Mouse (Mus musculus): ENCODE measurements around the gene Dab1.
A peak's percentile ranks its signal among the peaks of the same experiment; 100 is the strongest.

Dab1 gene

DNA sequence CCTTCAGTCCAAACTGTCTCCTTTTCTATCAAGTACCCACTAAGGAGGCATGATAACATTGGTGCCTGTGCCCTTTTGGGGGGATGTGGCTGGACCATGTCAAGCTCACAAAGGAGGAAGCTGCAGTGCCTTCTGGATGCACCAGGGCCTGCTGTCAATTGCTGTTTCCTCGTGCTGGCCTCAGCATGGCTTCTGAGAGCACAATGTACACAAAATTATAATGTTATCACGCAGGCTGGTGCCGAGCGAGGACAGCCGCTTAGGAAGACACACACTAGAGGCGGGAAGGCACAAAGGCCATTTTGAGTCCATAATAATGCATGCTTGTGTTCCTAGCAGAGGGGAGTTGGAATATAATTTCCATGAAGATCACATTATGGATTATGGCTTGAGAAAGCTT is 81.2 kb downstream of the Dab1 start:
- DNase-seq (ENCODE audit: low spot score), result no peak

DNA sequence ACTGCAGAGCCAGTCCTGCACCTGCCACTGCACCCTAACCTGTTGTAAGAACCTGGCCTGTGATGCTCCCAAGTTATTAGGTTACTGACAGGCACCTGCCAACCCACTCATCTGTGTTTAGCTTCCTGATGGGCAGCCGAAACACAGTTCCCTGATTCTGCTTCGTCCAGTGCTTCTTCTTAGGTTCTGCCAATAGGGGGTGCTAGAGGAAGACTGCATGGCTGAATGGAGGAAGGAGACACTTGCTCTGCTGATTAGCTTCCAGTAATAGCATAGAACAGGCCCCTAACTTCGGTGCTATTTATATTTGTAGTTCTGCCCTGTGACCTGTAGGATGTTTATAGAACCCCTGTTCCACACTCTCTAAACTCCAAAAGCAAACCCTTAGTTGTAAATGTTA is 83.0 kb downstream of the Dab1 start:
- peak; percentile 3 for DNase-seq (ENCODE audit: low spot score)

GRCm38 (mm10) chr4:103704477-103704876 is 85.3 kb downstream of the Dab1 start:
- no peak for DNase-seq (ENCODE audit: low spot score)

DNA sequence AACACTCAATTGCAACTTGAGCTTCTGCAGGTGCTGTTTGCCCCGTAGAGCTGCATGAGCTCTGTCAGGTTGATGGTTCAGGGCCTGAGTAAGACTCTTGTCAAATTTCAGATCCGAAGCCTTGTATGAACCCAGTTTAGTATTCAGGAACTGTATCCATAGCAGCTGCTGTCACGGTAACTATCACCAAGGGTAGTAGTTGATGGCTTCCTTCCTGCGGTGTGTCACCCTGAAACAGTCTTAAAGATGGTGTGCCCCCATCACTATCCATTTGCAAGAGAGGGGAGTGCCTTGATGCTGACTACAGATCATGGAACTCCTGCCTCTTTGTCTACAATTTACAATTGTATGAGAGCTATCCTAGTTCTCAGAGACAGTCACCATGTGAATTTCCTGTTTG is 87.3 kb downstream of the Dab1 start:
- DNase-seq (ENCODE audit: low spot score), result no peak

GRCm38 (mm10) chr4:103707140-103707539 is 88.0 kb downstream of the Dab1 start:
- DNase-seq (ENCODE audit: low spot score), result no peak

DNA sequence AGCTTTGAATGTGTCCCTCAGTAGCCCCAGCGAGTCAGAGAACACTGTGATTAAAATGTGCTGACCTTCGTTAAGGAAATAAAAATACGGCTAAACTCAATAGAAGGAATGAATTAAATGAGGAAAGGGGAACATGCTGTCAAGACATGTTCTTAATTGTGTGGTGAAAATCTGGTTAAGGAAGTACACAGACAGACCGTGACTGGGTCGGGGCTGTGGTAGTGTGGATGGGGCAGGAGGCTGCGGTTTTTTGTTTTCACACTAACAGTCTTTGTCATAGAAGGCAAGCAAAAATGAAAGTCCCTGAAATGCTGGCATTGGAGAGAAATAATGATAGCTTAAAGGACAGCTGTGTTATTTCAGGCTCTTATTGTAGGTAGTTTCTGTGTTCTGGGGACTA is 92.2 kb downstream of the Dab1 start:
- DNase-seq (ENCODE audit: low spot score), result no peak

GRCm38 (mm10) chr4:103713921-103714320 is 94.8 kb downstream of the Dab1 start:
- no peak for DNase-seq (ENCODE audit: low spot score)

DNA sequence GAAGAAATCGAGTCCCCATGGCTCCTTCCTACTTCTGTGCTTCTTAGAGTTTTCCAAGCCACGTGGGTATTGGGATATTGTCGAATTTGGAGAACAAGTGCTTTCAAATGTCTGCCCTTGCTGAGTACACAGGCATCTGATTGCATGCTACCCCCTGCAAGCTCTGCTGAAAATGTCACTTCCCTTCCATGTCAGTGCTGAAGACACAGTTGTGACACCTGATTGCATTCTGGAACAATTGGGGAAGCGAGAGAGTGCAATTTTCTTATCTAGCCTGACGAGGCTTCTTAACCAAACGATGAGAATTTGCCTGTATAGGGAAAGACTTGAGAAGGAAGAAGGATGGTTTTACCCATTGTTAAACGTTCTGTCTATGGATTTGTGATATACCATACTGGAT is 95.8 kb downstream of the Dab1 start:
- no peak for DNase-seq (ENCODE audit: low spot score)

- DNase-seq (ENCODE audit: low spot score), result no peak
Measured at GRCm38 (mm10) chr4:103715568-103715967, 96.4 kb downstream of the Dab1 start.

DNA sequence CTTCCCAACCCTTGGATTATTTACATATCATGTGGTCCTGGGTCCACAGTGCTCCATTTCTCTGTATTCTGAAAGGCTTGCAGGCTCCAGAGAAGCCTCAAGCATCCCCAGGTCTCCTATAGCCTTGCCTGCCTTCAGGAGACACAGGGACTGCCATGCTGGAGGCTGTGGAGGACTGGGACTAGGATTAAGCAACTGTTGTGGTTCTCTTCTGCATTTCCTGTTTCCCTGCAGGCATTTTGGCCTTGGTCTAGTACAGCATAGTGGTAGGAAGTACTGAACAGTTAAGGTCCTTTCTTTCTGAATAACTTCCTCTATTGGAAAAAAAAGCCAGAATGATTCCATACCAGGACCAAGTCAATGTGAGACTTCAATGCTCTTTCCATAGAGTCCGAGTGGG is 103.6 kb downstream of the Dab1 start:
- DNase-seq (ENCODE audit: low spot score), result no peak

DNA sequence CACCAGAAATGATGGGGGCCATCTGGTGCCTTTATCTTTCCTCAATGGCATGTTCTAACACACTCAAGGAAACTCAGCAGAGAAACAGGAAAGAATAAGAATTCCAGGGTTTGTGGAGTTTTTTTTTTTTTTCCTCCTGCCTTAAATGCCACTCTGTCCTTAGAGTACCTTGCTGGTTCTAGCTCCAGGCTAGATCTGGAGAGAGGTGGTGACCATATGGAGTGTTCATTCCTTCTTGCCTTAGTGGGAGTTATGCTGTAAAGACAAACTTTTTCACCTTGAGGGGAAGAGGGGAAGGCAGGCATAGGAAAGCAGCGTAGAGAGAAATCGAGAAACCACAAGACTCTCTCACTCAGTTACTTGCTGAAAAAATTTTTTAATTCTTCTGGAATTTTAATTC is 107.3 kb downstream of the Dab1 start:
- no peak for DNase-seq (ENCODE audit: low spot score)

GRCm38 (mm10) chr4:103737185-103737584 is 118.0 kb downstream of the Dab1 start:
- no peak for DNase-seq (ENCODE audit: low spot score)

- DNase-seq (ENCODE audit: low spot score), result no peak
Measured at GRCm38 (mm10) chr4:103751249-103751855, 132.2 kb downstream of the Dab1 start.

- no peak for DNase-seq (ENCODE audit: low spot score)
Measured at GRCm38 (mm10) chr4:103754561-103754960, 135.4 kb downstream of the Dab1 start.

DNA sequence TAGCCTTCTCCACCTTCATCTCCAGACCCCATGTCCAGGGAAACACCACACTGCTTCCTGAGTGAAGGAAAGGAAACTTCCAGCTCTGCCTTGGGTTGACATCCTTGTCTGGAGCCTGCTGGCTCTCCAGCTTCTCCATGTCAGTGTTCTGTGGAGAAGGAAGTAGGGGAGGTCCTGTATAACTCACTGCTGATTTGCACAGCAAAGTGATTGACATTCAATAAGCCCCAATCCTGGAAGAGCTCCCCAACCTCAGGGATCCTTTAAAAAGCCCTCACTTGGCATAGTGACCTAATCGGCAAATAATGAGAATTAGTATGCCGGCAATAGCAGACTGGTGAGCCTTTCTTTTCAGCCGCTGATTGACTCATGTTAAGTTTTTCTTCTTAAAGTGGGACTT is 138.1 kb downstream of the Dab1 start:
- no peak for DNase-seq (ENCODE audit: low spot score)

DNA sequence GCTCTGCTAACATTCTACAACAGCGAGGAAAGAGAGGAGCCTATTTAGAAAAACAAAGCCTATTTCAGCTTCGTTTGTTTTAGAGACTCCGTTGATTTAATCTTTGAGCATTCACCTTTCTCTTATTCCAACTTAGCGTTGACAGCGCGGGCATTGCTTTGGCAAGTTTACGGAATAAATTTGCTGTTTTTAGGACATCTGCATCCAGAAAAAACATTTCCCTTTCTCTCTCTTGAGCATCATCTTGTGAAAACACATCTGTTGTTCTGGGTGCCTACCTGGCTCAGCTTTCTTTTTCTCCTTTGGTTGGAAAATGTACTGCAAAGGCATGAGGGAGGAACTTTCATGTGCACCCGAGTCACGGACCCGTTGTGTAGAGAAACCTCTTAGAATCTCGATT is 143.3 kb downstream of the Dab1 start:
- DNase-seq (ENCODE audit: low spot score), result no peak

GRCm38 (mm10) chr4:103775712-103776111 is 156.6 kb downstream of the Dab1 start:
- no peak for DNase-seq (ENCODE audit: low spot score)

DNA sequence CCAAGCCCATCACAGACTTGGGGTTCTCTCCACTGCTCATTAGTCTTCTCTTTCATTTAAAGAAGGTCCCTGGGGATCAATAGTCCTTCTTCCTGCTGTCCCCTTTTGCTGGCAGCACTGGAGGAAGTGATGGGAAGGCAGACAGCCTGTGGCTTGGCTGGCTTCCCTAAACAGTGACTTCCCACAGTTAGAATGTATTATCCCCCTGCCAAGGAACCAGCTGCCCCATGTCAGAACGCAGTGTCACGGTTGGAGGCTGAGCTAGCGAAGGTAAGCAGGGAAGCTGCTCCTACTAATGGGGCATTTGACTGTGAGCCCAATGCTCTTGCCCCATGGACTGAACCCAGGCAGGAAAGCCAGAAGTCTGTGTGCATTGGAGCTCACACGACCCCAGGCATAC is 162.2 kb downstream of the Dab1 start:
- peak; percentile 11 for DNase-seq (ENCODE audit: low spot score)

DNA sequence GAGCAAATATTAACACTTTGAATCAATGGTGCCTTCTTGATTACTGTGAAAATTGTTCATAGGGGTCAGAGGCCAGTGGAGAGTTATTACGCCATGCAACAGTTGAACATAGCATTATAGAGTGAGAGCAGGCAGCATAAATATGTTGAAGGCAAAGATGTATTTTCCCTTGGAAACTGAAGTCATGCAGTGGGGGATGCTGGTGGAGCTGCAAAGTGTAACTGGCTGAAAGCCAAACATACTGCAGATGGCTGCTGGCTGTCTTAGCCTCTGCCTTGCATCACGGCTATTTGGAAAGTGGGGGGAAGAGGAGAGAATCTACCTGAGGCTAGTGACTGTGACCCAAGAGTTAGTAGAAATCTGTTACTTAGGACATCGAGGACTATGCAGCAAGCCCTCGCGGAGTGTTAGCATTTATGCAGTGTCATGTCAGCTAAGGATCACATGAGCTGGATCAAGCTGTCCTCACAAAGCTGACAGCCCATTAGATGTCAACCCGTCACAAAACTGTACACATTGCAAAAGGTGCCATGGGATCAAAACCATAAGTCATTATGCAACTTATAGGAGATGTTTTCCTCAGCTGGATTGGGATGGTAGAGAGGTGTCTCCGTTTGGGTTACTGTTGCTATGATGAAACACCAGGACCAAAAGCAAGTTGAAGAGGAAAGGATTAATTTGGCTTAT is 164.5 kb downstream of the Dab1 start:
- DNase-seq (ENCODE audit: low spot score), result no peak

GRCm38 (mm10) chr4:103793589-103794312 is 174.6 kb downstream of the Dab1 start:
- DNase-seq (ENCODE audit: low spot score), result no peak

- no peak for DNase-seq (ENCODE audit: low spot score)
Measured at GRCm38 (mm10) chr4:103796416-103796815, 177.3 kb downstream of the Dab1 start.

DNA sequence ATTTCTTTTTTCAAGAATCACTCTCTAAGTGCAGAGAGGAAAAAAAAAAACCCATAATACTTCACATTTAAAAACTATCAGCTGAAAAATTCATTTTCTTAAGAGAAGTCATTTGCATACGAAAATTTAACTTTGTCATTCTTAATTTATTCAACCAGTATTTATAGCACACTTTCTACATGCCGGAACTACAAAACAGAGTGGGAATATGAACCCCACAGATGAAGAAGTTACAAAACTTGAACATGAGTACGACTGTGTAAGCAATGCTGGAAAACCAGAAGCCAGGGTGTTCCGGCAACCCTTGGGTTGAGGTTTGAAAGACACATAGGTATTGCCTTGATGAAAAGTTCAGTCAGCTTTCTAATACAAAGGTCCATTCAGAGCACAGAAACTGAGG is 183.3 kb downstream of the Dab1 start:
- no peak for DNase-seq (ENCODE audit: low spot score)

DNA sequence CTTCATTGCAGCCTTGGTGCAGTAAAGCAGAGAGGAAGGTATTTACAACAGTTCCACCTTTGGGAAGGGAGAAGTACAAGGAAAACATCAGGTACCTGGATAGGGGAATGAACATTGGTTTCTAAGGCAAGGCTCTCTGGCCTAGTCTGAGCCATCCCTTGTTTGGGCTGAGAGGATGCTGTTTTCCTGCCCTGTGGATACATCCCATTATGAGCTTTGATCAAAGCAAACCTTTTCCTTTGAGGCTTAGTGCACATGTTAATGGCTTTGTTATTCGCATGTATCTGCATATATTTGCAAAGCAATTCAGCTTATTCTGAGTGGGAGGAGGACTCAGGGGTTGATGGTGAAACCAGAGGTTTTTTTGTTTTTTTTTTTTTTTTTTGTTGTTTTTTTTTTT is 185.3 kb downstream of the Dab1 start:
- DNase-seq (ENCODE audit: low spot score), result no peak

DNA sequence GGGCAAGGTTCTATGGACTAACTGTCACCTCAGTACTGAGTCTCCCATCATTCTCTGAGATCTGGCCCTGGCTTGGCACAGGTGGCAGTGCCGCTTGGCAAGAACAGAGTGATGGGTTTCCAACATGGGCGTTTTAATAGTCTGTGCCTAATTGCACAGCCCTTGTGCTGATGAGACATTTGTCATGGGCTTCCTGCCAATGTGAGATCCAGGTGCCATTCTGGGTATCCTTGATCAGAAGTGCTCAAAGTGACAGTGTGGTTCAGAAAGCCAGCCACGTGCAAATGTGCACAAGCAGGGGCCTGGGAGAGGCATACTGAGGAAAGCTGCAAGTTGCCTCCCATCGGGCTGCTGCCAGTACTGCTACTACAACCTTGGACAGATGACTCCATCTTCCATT is 203.5 kb downstream of the Dab1 start:
- DNase-seq (ENCODE audit: low spot score), result no peak

Measured in ovary, postnatal 14 days (tissue).